Mouse (Mus musculus) forebrain, embryonic 16.5 days (tissue): ENCODE data around the gene Nploc4. TPM values are rescaled to one million over a fixed set of nuclear protein-coding genes. Genes with fewer than 3 reads are reported as not detected.

Source experiments
- ATAC-seq: fragments of 200-750 bp; cut with Nextera tagmentation; 2 replicates; pipeline ENCODE4 v1.8.0; 2017; ENCODE audit warnings: mild to moderate bottlenecking, moderate library complexity
- H3K27ac ChIP-seq: fragments of 300-500 bp; sonication (generic); 2 replicates; pipeline ENCODE4 v1.5.1; 2014; ENCODE audit warnings: low read length, control low read depth
- H3K27me3 ChIP-seq: fragments of 300-500 bp; sonication (generic); replicated peaks from 2 replicates; pipeline ENCODE4 v1.6.1; 2014; ENCODE audit warnings: low read length; ENCODE audit not compliant: control insufficient read depth, insufficient read depth
- H3K36me3 ChIP-seq: fragments of 300-500 bp; sonication (generic); 2 replicates; pipeline ENCODE4 v1.6.1; 2014; ENCODE audit not compliant: control insufficient read depth, insufficient read depth
- H3K4me1 ChIP-seq: fragments of 300-500 bp; sonication (generic); replicated peaks from 2 replicates; pipeline ENCODE4 v1.6.1; 2014; ENCODE audit warnings: low read length; ENCODE audit not compliant: control insufficient read depth, insufficient read depth
- H3K4me2 ChIP-seq: fragments of 300-500 bp; sonication (generic); 2 replicates; pipeline ENCODE4 v1.6.1; 2014; ENCODE audit warnings: mild to moderate bottlenecking, low read length, control low read depth
- H3K4me3 ChIP-seq: fragments of 300-500 bp; sonication (generic); replicated peaks from 2 replicates; pipeline ENCODE4 v1.5.1; 2014; ENCODE audit warnings: mild to moderate bottlenecking, low read length, control low read depth
- H3K9ac ChIP-seq: fragments of 300-500 bp; sonication (generic); replicated peaks from 2 replicates; pipeline ENCODE4 v1.6.1; 2014; ENCODE audit warnings: low read depth, low read length, control low read depth
- H3K9me3 ChIP-seq: fragments of 300-500 bp; sonication (generic); 2 replicates; pipeline ENCODE4 v1.6.1; 2016; ENCODE audit warnings: low read length; ENCODE audit not compliant: control insufficient read depth
- WGBS: fragments of 180-500 bp; shearing (Covaris S2); extraction: QIAGEN DNeasy Blood & Tissue Kit; methylation state at CpG from one replicate; pipeline ENCODE4 v1.1.7; 2014; 5-methylcytosine and 5-hydroxymethylcytosine counted together
- polyA plus RNA-seq: library from polyadenylated mRNA; unstranded; fragments of >200 nt; fragmentation: Nextera tagmentation; extraction: Ambion mirVana; gene quantifications from 2 replicates; pipeline ENCODE4 v1.2.1, GENCODE M21; 2015

Gene Nploc4
- polyA plus RNA-seq, result 32.0 and 32.1 TPM in 2 replicates

- H3K9me3 ChIP-seq, result no peaks in the 10 kb centered on the region
- peaks cover 12% of the 10 kb centered on the region for H3K4me1 ChIP-seq
- peaks cover 3% of the 10 kb centered on the region for H3K36me3 ChIP-seq
- ATAC-seq, result peak; percentile 90
- peak within 1 kb of the TSS; percentile 96 for H3K9ac ChIP-seq
- WGBS, result 0% methylated on average over 60 of the region's 77 CpGs
- peak within 1 kb of the TSS; percentile 62 for H3K27ac ChIP-seq
- H3K4me3 ChIP-seq, result peak within 1 kb of the TSS; percentile 91
- peak within 1 kb of the TSS; percentile 82 for H3K4me2 ChIP-seq
- no peaks in the 10 kb centered on the region for H3K27me3 ChIP-seq
These were observed at the start of gene Nploc4 for GRCm38 (mm10) chr11:120437152-120437856. Gene Nploc4 (minus strand): TSS chr11:120437708.

GRCm38 (mm10) chr11:120485251-120485650 lies 47.7 kb upstream of the Nploc4 start:
- Histone ChIP-seq H3K4me1 (peaks cover 19% of the 10 kb centered on the region), H3K36me3 (peaks cover 27% of the 10 kb centered on the region), H3K27ac (no peak overlapping the region), H3K9ac (peak overlapping the region; percentile 87), H3K4me3 (peak overlapping the region; percentile 99), H3K27me3 (no peaks in the 10 kb centered on the region), H3K4me2 (peak overlapping the region; percentile 90), H3K9me3 (no peaks in the 10 kb centered on the region)
- no peak for ATAC-seq
- WGBS, result 8% methylated on average over 10 of the region's 10 CpGs

GRCm38 (mm10) chr11:120484265-120484981 lies 46.9 kb upstream of the Nploc4 start, which contains the start of gene Mrpl12:
Gene Mrpl12 (plus strand): TSS chr11:120484613.
- H3K4me3 ChIP-seq, result peak within 1 kb of the TSS; percentile 99
- under 1% methylated on average over 55 of the region's 60 CpGs for WGBS
- H3K4me2 ChIP-seq, result peak within 1 kb of the TSS; percentile 90
- H3K36me3 ChIP-seq, result peaks cover 34% of the 10 kb centered on the region
- peaks cover 19% of the 10 kb centered on the region for H3K4me1 ChIP-seq
- peak; percentile 98 for ATAC-seq
- H3K27ac ChIP-seq, result peak within 1 kb of the TSS; percentile 92
- no peaks in the 10 kb centered on the region for H3K9me3 ChIP-seq
- no peaks in the 10 kb centered on the region for H3K27me3 ChIP-seq
- H3K9ac ChIP-seq, result peak within 1 kb of the TSS; percentile 87

GRCm38 (mm10) chr11:120483448-120483934 lies 46.0 kb upstream of the Nploc4 start:
- ATAC-seq, result no peak
- H3K4me2 ChIP-seq, result no peak overlapping the region; the same call in 1 of the 2 replicates
- no peaks in the 10 kb centered on the region for H3K27me3 ChIP-seq
- H3K4me3 ChIP-seq, result no peak overlapping the region; the same call in 1 of the 2 replicates
- H3K36me3 ChIP-seq, result peaks cover 42% of the 10 kb centered on the region
- peaks cover 19% of the 10 kb centered on the region for H3K4me1 ChIP-seq
- H3K27ac ChIP-seq, result peak overlapping the region; percentile 92
- H3K9me3 ChIP-seq, result no peaks in the 10 kb centered on the region
- 91% methylated on average over 7 of the region's 7 CpGs for WGBS
- H3K9ac ChIP-seq, result no peak overlapping the region

- Histone ChIP-seq H3K36me3 (peaks cover 30% of the 10 kb centered on the region), H3K4me3 (no peak overlapping the region), H3K4me1 (peaks cover 11% of the 10 kb centered on the region), H3K9me3 (no peaks in the 10 kb centered on the region), H3K27ac (no peak overlapping the region), H3K4me2 (no peak overlapping the region), H3K9ac (no peak overlapping the region), H3K27me3 (no peaks in the 10 kb centered on the region)
- WGBS, result 92% methylated on average over 6 of the region's 6 CpGs
- no peak for ATAC-seq
These were observed 34.5 kb upstream of the Nploc4 start for GRCm38 (mm10) chr11:120472052-120472451.

GRCm38 (mm10) chr11:120467736-120468092 lies 30.2 kb upstream of the Nploc4 start:
- Histone ChIP-seq H3K4me1 (peaks cover 24% of the 10 kb centered on the region), H3K9me3 (no peaks in the 10 kb centered on the region), H3K27me3 (no peaks in the 10 kb centered on the region), H3K27ac (peak overlapping the region; percentile 25; the same call in 1 of the 2 replicates), H3K4me3 (peak overlapping the region; percentile 99), H3K36me3 (peaks cover 20% of the 10 kb centered on the region), H3K4me2 (peak overlapping the region; percentile 79), H3K9ac (peak overlapping the region; percentile 92)
- ATAC-seq, result peak; percentile 47
- WGBS, result under 1% methylated on average over 33 of the region's 33 CpGs

GRCm38 (mm10) chr11:120467051-120467735 lies 29.7 kb upstream of the Nploc4 start, which contains the start of gene Arl16:
Gene Arl16 (minus strand): TSS chr11:120467607.
- H3K4me3 ChIP-seq, result peak within 1 kb of the TSS; percentile 99
- no peaks in the 10 kb centered on the region for H3K27me3 ChIP-seq
- H3K9ac ChIP-seq, result peak within 1 kb of the TSS; percentile 94
- peak within 1 kb of the TSS; percentile 85 for H3K27ac ChIP-seq
- under 1% methylated on average over 54 of the region's 54 CpGs for WGBS
- peaks cover 22% of the 10 kb centered on the region for H3K36me3 ChIP-seq
- H3K9me3 ChIP-seq, result no peaks in the 10 kb centered on the region
- H3K4me1 ChIP-seq, result peaks cover 24% of the 10 kb centered on the region
- H3K4me2 ChIP-seq, result peak within 1 kb of the TSS; percentile 91
- ATAC-seq, result peak; percentile 100

GRCm38 (mm10) chr11:120465521-120465920 lies 28.0 kb upstream of the Nploc4 start:
- no peak overlapping the region for H3K27ac ChIP-seq
- no peak overlapping the region for H3K9ac ChIP-seq
- H3K4me2 ChIP-seq, result no peak overlapping the region
- H3K4me3 ChIP-seq, result no peak overlapping the region
- H3K9me3 ChIP-seq, result no peaks in the 10 kb centered on the region
- no peaks in the 10 kb centered on the region for H3K27me3 ChIP-seq
- peaks cover 24% of the 10 kb centered on the region for H3K4me1 ChIP-seq
- H3K36me3 ChIP-seq, result peaks cover 18% of the 10 kb centered on the region
- no peak for ATAC-seq
- 90% methylated on average over 4 of the region's 4 CpGs for WGBS

- no peaks in the 10 kb centered on the region for H3K27me3 ChIP-seq
- no peak overlapping the region for H3K27ac ChIP-seq
- peaks cover 13% of the 10 kb centered on the region for H3K36me3 ChIP-seq
- no peak overlapping the region for H3K4me2 ChIP-seq
- no peak overlapping the region for H3K9ac ChIP-seq
- no peak overlapping the region for H3K4me3 ChIP-seq
- H3K9me3 ChIP-seq, result no peaks in the 10 kb centered on the region
- 85% methylated on average over 5 of the region's 5 CpGs for WGBS
- peaks cover 26% of the 10 kb centered on the region for H3K4me1 ChIP-seq
- no peak for ATAC-seq
These were observed 26.9 kb upstream of the Nploc4 start for GRCm38 (mm10) chr11:120464365-120464764.
